Mouse (Mus musculus) intestine, embryonic 15.5 days (tissue): Measurements from ENCODE around the gene Herpud1. TPM values are rescaled to one million over a fixed set of nuclear protein-coding genes. Genes with fewer than 3 reads are reported as not detected.

ENCODE experiments used
- ATAC-seq: fragments of 200-750 bp; cut with Nextera tagmentation; 2 replicates; pipeline ENCODE4 v1.8.0; 2017; ENCODE audit warnings: moderate TSS enrichment, moderate library complexity
- H3K27ac ChIP-seq: fragments of 300-500 bp; sonication (generic); 2 replicates; pipeline ENCODE4 v1.5.1; 2015; ENCODE audit warnings: mild to moderate bottlenecking, inconsistent platforms
- H3K27me3 ChIP-seq: fragments of 300-500 bp; sonication (generic); replicated peaks from 2 replicates; pipeline ENCODE4 v1.6.1; 2015; ENCODE audit warnings: inconsistent platforms
- H3K36me3 ChIP-seq: fragments of 300-500 bp; sonication (generic); 2 replicates; pipeline ENCODE4 v1.6.1; 2015; ENCODE audit warnings: inconsistent platforms
- H3K4me1 ChIP-seq: fragments of 300-500 bp; sonication (generic); replicated peaks from 2 replicates; pipeline ENCODE4 v1.6.1; 2015; ENCODE audit warnings: inconsistent platforms
- H3K4me2 ChIP-seq: fragments of 300-500 bp; sonication (generic); replicated peaks from 2 replicates; pipeline ENCODE4 v1.6.1; 2015; ENCODE audit warnings: mild to moderate bottlenecking, inconsistent platforms
- H3K4me3 ChIP-seq: fragments of 300-500 bp; sonication (generic); replicated peaks from 2 replicates; pipeline ENCODE4 v1.5.1; 2015; ENCODE audit warnings: inconsistent platforms
- H3K9ac ChIP-seq: fragments of 300-500 bp; sonication (generic); 2 replicates; pipeline ENCODE4 v1.6.1; 2015; ENCODE audit warnings: inconsistent platforms
- H3K9me3 ChIP-seq: fragments of 300-500 bp; sonication (generic); 2 replicates; pipeline ENCODE4 v1.6.1; 2016; ENCODE audit warnings: inconsistent platforms
- WGBS: fragments of 180-500 bp; shearing (Covaris S2); methylation state at CpG from one replicate; pipeline ENCODE4 v1.1.7; 2015; 5-methylcytosine and 5-hydroxymethylcytosine counted together
- polyA plus RNA-seq: library from polyadenylated mRNA; unstranded; fragments of >200 nt; fragmentation: Nextera tagmentation; extraction: Ambion mirVana; gene quantifications from 2 replicates; pipeline ENCODE4 v1.2.1, GENCODE M21; 2015

Herpud1 gene
- polyA plus RNA-seq, 1 experiment from 2014 or later: 115 TPM

DNA sequence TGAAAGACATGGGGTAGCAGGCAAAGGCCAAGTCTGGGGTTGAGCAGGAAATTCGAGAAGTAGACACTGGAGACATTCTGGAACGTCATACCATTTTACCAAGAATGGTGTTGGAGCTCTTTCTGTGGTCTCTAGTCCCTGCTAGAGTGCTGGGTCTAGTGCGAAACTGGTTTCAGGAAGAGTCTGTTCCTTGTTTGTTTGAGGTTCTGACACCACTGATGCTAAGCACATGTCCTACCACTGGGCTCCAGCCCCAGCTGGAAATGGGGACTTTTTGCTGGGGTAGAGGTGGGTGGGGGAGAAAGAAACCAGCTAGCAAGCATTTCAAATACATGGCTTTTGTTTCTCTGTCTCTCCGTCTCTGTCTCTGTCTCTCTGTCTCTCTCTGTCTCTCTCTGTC is 9.2 kb upstream of the Herpud1 start:
- no peak for ATAC-seq
- H3K4me1 ChIP-seq: peaks cover 6% of the 10 kb centered on the region; the same call in 1 of the 2 replicates
- no peak overlapping the region for H3K4me2 ChIP-seq
- no peak overlapping the region for H3K4me3 ChIP-seq
- H3K9me3 ChIP-seq: no peaks in the 10 kb centered on the region
- no peaks in the 10 kb centered on the region for H3K36me3 ChIP-seq
- H3K9ac ChIP-seq: no peak overlapping the region
- 81% methylated on average over 4 of the region's 4 CpGs for WGBS
- H3K27me3 ChIP-seq: no peaks in the 10 kb centered on the region
- no peak overlapping the region for H3K27ac ChIP-seq

DNA sequence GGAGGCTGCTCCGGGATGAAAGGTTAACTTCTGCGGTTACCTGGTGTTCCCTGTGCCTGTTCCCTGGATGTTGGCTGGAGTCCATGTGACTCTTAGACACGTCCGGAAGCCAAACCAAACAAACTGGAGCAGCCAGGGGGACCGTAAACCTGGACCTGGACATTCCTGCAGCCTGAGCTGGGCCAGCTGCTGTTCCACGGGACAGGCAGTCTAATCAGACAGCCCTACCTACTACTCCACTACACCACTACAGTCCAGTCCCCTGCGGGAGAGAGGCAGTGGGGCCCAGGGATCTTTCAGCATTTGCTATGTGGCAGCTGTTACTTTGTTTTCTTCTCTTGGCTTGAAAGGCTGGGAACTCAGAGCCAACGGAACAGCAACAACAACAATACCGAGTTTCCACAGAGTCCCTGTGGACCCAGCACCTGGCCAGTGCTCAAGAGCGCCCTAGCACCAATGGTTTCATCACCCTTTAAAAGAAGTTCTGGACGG is 8.5 kb upstream of the Herpud1 start:
- H3K4me3 ChIP-seq: no peak overlapping the region
- H3K4me2 ChIP-seq: peak overlapping the region; percentile 28; the same call in 1 of the 2 replicates
- ATAC-seq: peak; percentile 91
- H3K27me3 ChIP-seq: no peaks in the 10 kb centered on the region
- H3K4me1 ChIP-seq: peaks cover 6% of the 10 kb centered on the region; the same call in 1 of the 2 replicates
- WGBS: 27% methylated on average over 11 of the region's 11 CpGs
- no peaks in the 10 kb centered on the region for H3K36me3 ChIP-seq
- peak overlapping the region; percentile 67; the same call in 1 of the 2 replicates for H3K27ac ChIP-seq
- H3K9ac ChIP-seq: no peak overlapping the region
- no peaks in the 10 kb centered on the region for H3K9me3 ChIP-seq

DNA sequence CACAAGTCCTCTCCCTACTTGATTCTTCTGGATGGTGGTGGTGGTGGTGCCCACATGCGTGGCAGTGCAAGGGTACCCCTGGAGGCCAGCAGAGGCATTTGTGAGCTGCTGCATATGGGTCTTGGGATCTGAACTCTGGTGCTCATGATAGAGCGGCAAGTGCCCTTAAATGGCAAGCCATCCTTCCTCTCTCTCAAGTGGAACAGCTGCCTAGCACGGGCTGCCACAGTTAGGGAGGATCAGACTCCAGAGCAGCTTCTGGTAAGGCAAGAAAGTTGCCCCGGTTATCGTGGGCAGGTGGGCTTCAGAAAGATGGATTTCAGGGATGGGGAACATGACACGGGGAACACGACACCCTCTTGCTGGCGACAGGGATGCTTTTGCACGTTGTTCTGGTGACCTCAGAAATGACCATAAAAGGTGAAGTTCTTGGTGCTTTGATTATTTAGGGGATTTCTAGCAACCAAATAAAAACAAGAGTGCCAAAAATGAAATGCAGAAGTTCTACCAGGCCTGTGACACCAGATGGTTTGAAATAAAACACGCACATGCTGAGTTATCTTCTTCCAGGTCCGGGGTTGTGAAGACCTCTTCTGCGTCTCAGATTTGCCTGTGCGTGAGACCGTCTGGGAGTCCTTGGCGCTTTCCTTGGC is 7.3 kb upstream of the Herpud1 start:
- H3K9ac ChIP-seq: no peak overlapping the region
- no peak overlapping the region for H3K4me2 ChIP-seq
- H3K4me1 ChIP-seq: peaks cover 6% of the 10 kb centered on the region; the same call in 1 of the 2 replicates
- no peaks in the 10 kb centered on the region for H3K36me3 ChIP-seq
- ATAC-seq: no peak
- H3K27ac ChIP-seq: no peak overlapping the region
- no peak overlapping the region for H3K4me3 ChIP-seq
- H3K9me3 ChIP-seq: no peaks in the 10 kb centered on the region
- WGBS: 80% methylated on average over 15 of the region's 15 CpGs
- H3K27me3 ChIP-seq: no peaks in the 10 kb centered on the region

DNA sequence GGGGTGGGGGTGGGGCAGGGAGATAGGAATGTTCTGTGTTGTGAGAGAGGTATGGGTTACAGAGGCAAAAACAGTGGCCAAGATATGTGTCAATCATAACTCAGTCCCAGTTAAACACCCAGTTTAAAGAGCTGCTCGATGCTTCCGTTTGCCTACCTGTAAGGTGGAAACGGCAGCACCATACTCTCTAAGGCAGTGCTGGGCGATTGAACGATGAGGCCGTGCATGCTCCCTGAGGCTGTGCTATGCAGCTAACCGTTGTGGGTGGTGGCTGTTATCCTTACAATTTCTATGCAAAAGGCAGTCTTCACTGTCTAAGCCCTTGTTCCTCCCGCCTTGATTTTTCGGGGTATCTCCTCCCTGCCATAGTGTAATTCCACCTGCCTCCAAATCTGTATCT is 6.6 kb upstream of the Herpud1 start:
- no peaks in the 10 kb centered on the region for H3K36me3 ChIP-seq
- 84% methylated on average over 9 of the region's 9 CpGs for WGBS
- H3K27me3 ChIP-seq: no peaks in the 10 kb centered on the region
- no peak overlapping the region for H3K9ac ChIP-seq
- ATAC-seq: no peak
- no peak overlapping the region for H3K27ac ChIP-seq
- H3K4me3 ChIP-seq: no peak overlapping the region
- no peak overlapping the region for H3K4me2 ChIP-seq
- H3K9me3 ChIP-seq: no peaks in the 10 kb centered on the region
- peaks cover 6% of the 10 kb centered on the region; the same call in 1 of the 2 replicates for H3K4me1 ChIP-seq

DNA sequence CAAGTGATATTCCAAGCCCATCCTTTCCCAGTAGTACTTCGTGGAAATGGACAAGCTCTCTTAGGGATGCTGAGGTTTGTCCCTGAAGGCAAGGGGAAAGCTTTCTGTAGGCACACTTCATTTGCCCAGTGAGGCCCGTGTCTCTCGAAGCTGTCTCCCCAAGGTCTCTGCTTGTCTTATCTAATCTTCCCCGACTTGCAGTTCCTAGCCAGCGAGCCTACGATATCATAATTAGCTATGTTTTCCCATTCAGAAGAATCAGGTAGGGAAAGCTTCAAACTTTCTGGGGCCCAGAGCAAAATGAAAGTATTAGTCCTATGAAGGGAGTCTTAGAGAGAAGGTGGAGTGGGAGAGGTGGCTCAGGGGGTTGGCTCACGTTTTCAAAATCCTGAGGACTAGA is 2.1 kb upstream of the Herpud1 start:
- H3K27me3 ChIP-seq: no peaks in the 10 kb centered on the region
- H3K27ac ChIP-seq: no peak overlapping the region
- peaks cover 11% of the 10 kb centered on the region for H3K4me1 ChIP-seq
- no peak overlapping the region for H3K9ac ChIP-seq
- H3K36me3 ChIP-seq: no peaks in the 10 kb centered on the region
- no peak overlapping the region for H3K4me2 ChIP-seq
- no peaks in the 10 kb centered on the region for H3K9me3 ChIP-seq
- no peak overlapping the region for H3K4me3 ChIP-seq
- WGBS: 92% methylated on average over 7 of the region's 7 CpGs
- no peak for ATAC-seq

DNA sequence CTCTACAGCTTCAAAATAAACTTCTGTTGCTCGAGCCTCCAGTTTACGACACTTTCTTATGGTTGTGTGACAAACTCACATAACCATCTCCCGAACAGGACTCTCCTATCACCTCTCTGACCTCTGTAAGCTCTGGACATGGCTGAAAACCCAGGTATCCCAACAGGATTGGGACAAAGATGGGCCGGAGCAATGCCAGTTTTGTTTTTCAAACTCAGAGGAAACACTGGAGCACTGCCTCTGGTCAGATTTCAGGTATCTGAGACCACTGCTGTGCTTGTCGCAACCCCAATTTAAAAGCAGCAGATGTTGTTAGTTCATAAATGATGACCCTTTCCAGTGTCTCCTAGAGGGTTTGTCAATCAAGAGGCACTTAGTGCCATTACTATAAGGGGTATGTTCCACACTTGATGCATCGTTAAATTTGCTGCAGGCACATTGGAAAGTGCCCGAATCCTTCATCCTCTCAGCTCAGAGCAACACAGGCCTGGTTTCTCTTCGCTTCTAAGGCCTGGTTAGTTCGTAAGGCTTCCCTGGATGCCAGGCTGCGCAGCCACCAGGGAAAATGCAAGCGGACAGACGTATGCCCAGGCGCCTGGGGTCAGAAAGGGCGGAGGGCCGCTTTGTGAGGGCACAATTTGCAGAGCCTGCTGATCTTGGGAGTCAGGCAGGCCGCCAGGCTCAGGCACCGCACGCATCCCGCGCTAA is 578 bp upstream of the Herpud1 start:
- 23% methylated on average over 20 of the region's 20 CpGs for WGBS
- no peaks in the 10 kb centered on the region for H3K9me3 ChIP-seq
- ATAC-seq: peak; percentile 30
- H3K27ac ChIP-seq: peak overlapping the region; percentile 84
- no peaks in the 10 kb centered on the region for H3K27me3 ChIP-seq
- H3K9ac ChIP-seq: peak overlapping the region; percentile 91
- H3K4me1 ChIP-seq: peaks cover 11% of the 10 kb centered on the region
- H3K4me3 ChIP-seq: peak overlapping the region; percentile 91
- H3K36me3 ChIP-seq: peaks cover 9% of the 10 kb centered on the region; the same call in 1 of the 2 replicates
- peak overlapping the region; percentile 90 for H3K4me2 ChIP-seq

DNA sequence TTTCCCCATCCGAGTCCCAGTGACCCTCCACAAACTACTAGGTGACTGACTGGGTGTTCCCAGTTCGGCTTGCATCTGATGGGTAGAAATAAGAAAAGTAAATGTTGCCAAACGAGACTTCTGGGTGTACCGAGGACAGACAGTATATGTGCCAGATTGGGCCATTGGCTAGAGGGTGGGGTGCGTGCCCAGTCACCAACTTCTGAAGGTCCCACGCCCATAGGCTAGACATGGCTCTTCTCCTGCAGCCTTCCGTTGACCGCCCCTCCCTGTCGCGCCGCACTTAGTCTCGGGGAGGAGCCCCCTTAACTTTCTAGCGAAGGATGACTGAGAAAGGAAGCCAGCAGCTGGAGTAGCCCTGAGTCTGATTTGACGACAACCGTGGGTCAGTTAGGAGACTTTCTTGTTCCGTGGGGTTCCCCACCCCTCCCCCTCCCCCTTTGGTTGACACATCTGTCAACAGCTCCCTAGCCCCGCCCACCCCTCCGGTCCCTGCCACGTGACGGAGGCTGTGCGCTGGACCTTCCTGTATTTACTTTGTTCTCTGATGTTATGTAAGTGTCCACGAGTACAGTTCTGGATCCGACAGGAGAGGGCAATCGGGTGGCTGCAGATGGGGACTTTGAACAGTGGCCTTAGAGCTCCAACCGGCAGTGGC is 918 bp downstream of the Herpud1 start:
- no peaks in the 10 kb centered on the region for H3K9me3 ChIP-seq
- peak overlapping the region; percentile 89 for H3K27ac ChIP-seq
- peak overlapping the region; percentile 90 for H3K4me2 ChIP-seq
- no peaks in the 10 kb centered on the region for H3K27me3 ChIP-seq
- H3K4me1 ChIP-seq: peaks cover 11% of the 10 kb centered on the region
- peaks cover 24% of the 10 kb centered on the region for H3K36me3 ChIP-seq
- H3K4me3 ChIP-seq: peak overlapping the region; percentile 91
- under 1% methylated on average over 25 of the region's 25 CpGs for WGBS
- H3K9ac ChIP-seq: peak overlapping the region; percentile 91
- peak; percentile 72 for ATAC-seq

DNA sequence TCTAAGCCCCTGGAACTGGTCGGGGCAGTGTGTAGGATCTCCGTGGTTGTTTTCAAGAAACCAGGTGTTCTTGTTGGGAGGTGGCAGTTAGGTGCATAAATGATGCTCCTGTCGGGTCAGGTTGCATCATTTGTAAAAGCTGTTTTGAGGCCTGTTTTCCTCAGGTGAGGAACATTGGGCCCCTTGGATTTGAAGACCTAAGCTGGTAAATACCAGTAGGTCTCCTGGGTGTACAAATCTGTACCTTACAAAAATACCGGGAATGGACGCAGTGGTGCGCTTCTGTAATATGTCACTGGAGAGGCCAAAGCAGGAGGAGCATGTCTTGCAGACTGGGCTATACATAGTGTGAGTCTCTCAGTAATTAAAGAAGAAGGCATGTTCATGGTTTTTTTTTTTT is 1.5 kb downstream of the Herpud1 start:
- Histone ChIP-seq H3K9me3 (no peaks in the 10 kb centered on the region), H3K36me3 (peaks cover 29% of the 10 kb centered on the region), H3K4me2 (peak overlapping the region; percentile 90), H3K4me3 (peak overlapping the region; percentile 91), H3K27ac (peak overlapping the region; percentile 89; the same call in 1 of the 2 replicates), H3K4me1 (peaks cover 11% of the 10 kb centered on the region), H3K9ac (peak overlapping the region; percentile 91), H3K27me3 (no peaks in the 10 kb centered on the region)
- no peak for ATAC-seq
- WGBS: 20% methylated on average over 6 of the region's 6 CpGs

DNA sequence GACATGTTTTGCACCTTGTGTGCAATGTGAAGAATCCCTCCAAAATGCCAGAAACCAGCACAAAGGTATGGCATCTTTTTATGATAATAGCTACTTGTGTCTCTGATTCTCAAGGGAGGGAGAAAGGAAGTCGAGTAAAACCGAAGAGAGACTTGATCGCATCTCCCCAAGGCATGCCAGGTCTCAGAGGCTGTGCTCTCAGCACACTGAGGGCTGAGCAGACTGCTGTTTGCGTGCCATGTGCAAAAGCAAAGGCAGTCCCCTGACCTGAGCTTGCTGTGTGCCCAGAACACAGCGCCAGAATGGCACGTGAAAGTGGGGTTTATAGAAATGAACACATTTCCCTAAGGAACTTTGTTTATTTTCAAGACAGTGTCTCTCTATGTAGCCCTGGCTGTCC is 3.3 kb downstream of the Herpud1 start:
- no peak for ATAC-seq
- H3K4me1 ChIP-seq: peaks cover 11% of the 10 kb centered on the region
- WGBS: 91% methylated on average over 6 of the region's 6 CpGs

DNA sequence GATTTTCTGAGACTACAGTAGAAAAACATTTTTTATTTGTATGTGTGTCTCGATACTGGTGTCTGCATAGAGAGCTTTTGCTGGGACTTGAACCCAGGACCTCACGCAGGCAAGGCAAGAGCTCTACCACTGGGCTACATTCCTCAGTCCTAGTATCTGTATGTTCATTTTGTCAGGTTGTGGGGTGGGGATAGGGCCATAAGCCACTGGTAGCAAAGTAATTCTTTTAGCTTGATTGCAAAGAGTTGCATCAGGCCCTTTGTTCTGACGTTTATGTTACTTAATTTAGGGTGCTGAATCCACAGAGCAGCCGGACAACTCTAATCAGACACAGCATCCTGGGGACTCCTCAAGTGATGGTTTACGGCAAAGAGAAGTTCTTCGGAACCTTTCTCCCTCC is 4.2 kb downstream of the Herpud1 start:
- no peak overlapping the region for H3K27ac ChIP-seq
- H3K4me1 ChIP-seq: peaks cover 8% of the 10 kb centered on the region
- no peaks in the 10 kb centered on the region for H3K9me3 ChIP-seq
- peaks cover 44% of the 10 kb centered on the region for H3K36me3 ChIP-seq
- no peak overlapping the region for H3K9ac ChIP-seq
- H3K4me3 ChIP-seq: no peak overlapping the region
- H3K4me2 ChIP-seq: no peak overlapping the region
- no peak for ATAC-seq
- H3K27me3 ChIP-seq: no peaks in the 10 kb centered on the region
- WGBS: 95% methylated on average over 6 of the region's 6 CpGs

More for the DNA sequence above, 3.3 kb downstream of the Herpud1 start:
- H3K4me2 ChIP-seq: no peak overlapping the region
- no peaks in the 10 kb centered on the region for H3K9me3 ChIP-seq
- H3K9ac ChIP-seq: no peak overlapping the region
- H3K36me3 ChIP-seq: peaks cover 40% of the 10 kb centered on the region
- H3K4me3 ChIP-seq: no peak overlapping the region
- no peaks in the 10 kb centered on the region for H3K27me3 ChIP-seq
- no peak overlapping the region for H3K27ac ChIP-seq

DNA sequence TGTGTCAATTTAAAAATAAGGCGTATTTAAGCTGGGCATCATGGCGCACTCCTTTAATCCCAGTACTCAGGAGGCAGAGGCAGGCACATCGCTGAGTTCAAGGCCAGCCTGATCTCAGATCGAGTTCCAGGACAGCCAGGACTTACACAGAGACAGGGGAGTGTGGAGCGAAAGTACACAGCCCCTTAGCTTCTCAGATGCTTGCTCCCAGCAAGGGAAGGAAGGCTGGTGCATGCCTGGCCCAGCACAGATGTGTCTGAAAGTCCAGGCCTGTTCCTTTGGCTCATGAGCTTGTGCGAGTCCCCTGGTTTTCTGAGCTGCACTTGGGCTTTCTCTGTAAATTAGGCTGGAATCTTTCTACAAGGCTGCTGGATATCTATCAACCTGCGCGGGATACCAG is 4.7 kb downstream of the Herpud1 start:
- WGBS: 96% methylated on average over 8 of the region's 8 CpGs
- no peak overlapping the region for H3K9ac ChIP-seq
- peaks cover 7% of the 10 kb centered on the region for H3K4me1 ChIP-seq
- H3K36me3 ChIP-seq: peaks cover 44% of the 10 kb centered on the region
- no peak for ATAC-seq
- no peak overlapping the region for H3K4me3 ChIP-seq
- no peaks in the 10 kb centered on the region for H3K27me3 ChIP-seq
- no peak overlapping the region for H3K27ac ChIP-seq
- no peaks in the 10 kb centered on the region for H3K9me3 ChIP-seq
- H3K4me2 ChIP-seq: no peak overlapping the region

DNA sequence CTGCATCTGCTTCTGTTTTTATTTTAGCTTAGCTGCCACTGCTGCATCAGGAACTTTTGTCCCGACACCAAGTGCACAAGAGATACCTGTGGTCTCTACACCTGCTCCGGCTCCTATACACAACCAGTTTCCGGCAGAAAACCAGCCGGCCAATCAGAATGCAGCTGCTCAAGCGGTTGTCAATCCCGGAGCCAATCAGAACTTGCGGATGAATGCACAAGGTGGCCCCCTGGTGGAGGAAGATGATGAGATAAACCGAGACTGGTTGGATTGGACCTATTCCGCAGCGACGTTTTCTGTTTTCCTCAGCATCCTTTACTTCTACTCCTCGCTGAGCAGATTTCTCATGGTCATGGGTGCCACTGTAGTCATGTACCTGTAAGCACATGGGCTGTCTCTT is 5.9 kb downstream of the Herpud1 start:
- no peak overlapping the region for H3K27ac ChIP-seq
- no peak for ATAC-seq
- peaks cover 7% of the 10 kb centered on the region for H3K4me1 ChIP-seq
- H3K9ac ChIP-seq: no peak overlapping the region
- H3K4me2 ChIP-seq: no peak overlapping the region
- H3K4me3 ChIP-seq: no peak overlapping the region
- peaks cover 44% of the 10 kb centered on the region for H3K36me3 ChIP-seq
- WGBS: 83% methylated on average over 12 of the region's 12 CpGs
- no peaks in the 10 kb centered on the region for H3K9me3 ChIP-seq
- H3K27me3 ChIP-seq: no peaks in the 10 kb centered on the region
